Mouse (Mus musculus) heart, postnatal 0 days (tissue): ENCODE measurements at regions not wholly inside any gene's neighbourhood (a gene's known extent, or its start where the extent isn't known, plus 50 kb on each side); places are given as distances from the start of the nearest gene placed in this dataset.

Source experiments
- CTCF ChIP-seq: IDR thresholded peaks from 2 replicates; pipeline ENCODE4 v1.5.1; 2016; ENCODE audit warnings: antibody characterized with exemption, control low read depth, low read depth
- EP300 ChIP-seq: IDR thresholded peaks from 2 replicates; pipeline ENCODE4 v1.6.1; 2016; ENCODE audit warnings: antibody characterized with exemption, low read depth

DNA sequence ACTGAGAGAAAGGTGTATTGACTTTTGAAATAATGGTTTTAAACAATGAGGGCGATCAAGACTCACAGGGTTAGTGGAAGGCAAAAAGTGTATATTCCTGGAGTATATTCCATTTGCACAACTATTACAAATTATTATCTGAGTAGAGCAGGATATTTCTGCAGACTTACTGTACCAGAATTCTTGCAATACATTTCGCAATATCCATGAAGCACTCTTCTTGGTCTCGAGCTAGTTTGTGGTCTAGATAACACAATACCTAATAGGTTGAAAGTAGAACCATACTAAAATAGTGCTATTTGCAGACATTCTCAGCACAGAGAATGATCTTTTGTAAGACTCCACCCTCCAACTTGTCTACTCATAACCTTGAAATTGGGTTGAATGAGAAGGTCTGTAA lies 323.8 kb downstream of the Isl1 start:
- TF ChIP-seq CTCF (no peak), EP300 (no peak)
